Mouse (Mus musculus): ENCODE data around the gene Mrps34.
"Not testable (repeated sequence)": the region's sequence is repeated elsewhere in the genome, so short reads cannot be mapped to it uniquely, and the experiment has no call there.

The Mrps34 gene

GRCm38 (mm10) chr17:24900014-24900413 lies 5.1 kb downstream of the Mrps34 start:
- no peak for DNase-seq (ENCODE audit: low spot score)

GRCm38 (mm10) chr17:24902124-24902523 lies 7.2 kb downstream of the Mrps34 start:
- DNase-seq (ENCODE audit: low spot score) = no peak

GRCm38 (mm10) chr17:24902671-24903474 lies 8.0 kb downstream of the Mrps34 start:
- DNase-seq (ENCODE audit: low spot score) = no peak

GRCm38 (mm10) chr17:24903767-24904166 lies 8.9 kb downstream of the Mrps34 start:
- DNase-seq (ENCODE audit: low spot score) = no peak

- DNase-seq (ENCODE audit: low spot score) = no peak
These were observed 12.7 kb downstream of the Mrps34 start for GRCm38 (mm10) chr17:24907591-24907990.

- DNase-seq (ENCODE audit: low spot score) = no peak
These were observed 19.1 kb downstream of the Mrps34 start for GRCm38 (mm10) chr17:24913984-24914383.

- DNase-seq (ENCODE audit: low spot score) = no peak
These were observed 28.3 kb downstream of the Mrps34 start for GRCm38 (mm10) chr17:24923246-24923645.

- DNase-seq (ENCODE audit: low spot score) = no peak
These were observed 34.6 kb downstream of the Mrps34 start for GRCm38 (mm10) chr17:24929506-24929905.

GRCm38 (mm10) chr17:24932431-24932830 lies 37.5 kb downstream of the Mrps34 start:
- DNase-seq (ENCODE audit: low spot score) = no peak

GRCm38 (mm10) chr17:24933163-24933562 lies 38.2 kb downstream of the Mrps34 start:
- no peak for DNase-seq (ENCODE audit: low spot score)

- DNase-seq (ENCODE audit: low spot score) = no peak
These were observed 40.0 kb downstream of the Mrps34 start for GRCm38 (mm10) chr17:24934926-24935325.

- no peak for DNase-seq (ENCODE audit: low spot score)
These were observed 40.8 kb downstream of the Mrps34 start for GRCm38 (mm10) chr17:24935666-24936065.

GRCm38 (mm10) chr17:24936259-24937237 lies 41.6 kb downstream of the Mrps34 start, which contains the start of gene Mapk8ip3:
Mapk8ip3 (minus strand) TSS chr17:24936977.
- peak; percentile 96 for DNase-seq (ENCODE audit: low spot score)

- DNase-seq (ENCODE audit: low spot score) = no peak
These were observed 42.4 kb downstream of the Mrps34 start for GRCm38 (mm10) chr17:24937266-24937665.

GRCm38 (mm10) chr17:24942453-24942852 lies 47.5 kb downstream of the Mrps34 start:
- peak; percentile 50 for DNase-seq (ENCODE audit: low spot score)

- no peak for DNase-seq (ENCODE audit: low spot score)
These were observed 48.1 kb downstream of the Mrps34 start for GRCm38 (mm10) chr17:24943036-24943435.

GRCm38 (mm10) chr17:24943589-24943988 lies 48.7 kb downstream of the Mrps34 start:
- not testable (repeated sequence) for DNase-seq (ENCODE audit: low spot score)
